Mouse (Mus musculus) embryonic fibroblast, embryonic 13.5 days (primary cell): ENCODE data around the gene Pcgf5.

Experiments used
- CTCF ChIP-seq: IDR thresholded peaks from 2 replicates; pipeline ENCODE4 v1.5.1; 2011; ENCODE audit warnings: mild to moderate bottlenecking, control low read depth, low read length, moderate library complexity, borderline replicate concordance; ENCODE audit not compliant: insufficient read depth
- POLR2A ChIP-seq: IDR thresholded peaks from 2 replicates; pipeline ENCODE4 v1.6.1; 2011; ENCODE audit warnings: low read depth, mild to moderate bottlenecking, control low read depth, low read length, moderate library complexity

DNA sequence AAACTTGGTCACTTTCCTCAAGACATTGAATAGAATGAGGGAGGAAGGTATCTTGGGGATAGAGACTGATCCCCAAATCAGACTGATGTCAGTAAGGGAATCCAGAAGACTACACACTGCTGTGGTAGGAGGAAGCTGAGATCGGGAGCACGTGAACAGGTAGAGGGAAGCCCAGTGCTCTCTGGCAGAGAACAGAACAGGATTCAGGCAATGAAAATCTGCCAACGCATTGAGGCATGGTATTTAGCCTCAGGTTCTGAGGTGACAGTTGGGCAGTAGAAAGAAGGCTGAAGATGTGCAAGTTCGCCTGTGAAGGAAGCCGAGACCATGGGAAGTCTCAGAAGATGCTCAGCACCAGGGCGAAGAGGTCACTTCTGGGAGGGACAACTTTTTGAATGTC lies 733 bp upstream of the Pcgf5 start:
- TF ChIP-seq CTCF: no peak
- no peak for TF ChIP-seq POLR2A
